Mouse (Mus musculus): ENCODE data around the gene Sgsm3. TPM values are rescaled to one million over a fixed set of nuclear protein-coding genes. Genes with fewer than 3 reads are reported as not detected.

Gene Sgsm3
- polyA plus RNA-seq, 1 experiment: 32.3 TPM

GRCm38 (mm10) chr15:81046061-81046460 is 68.5 kb downstream of the Sgsm3 start:
- H3K27me3 ChIP-seq (ENCODE audit: control insufficient read depth, insufficient read depth, insufficient read length): no peaks in the 10 kb centered on the region
- H3K36me3 ChIP-seq (ENCODE audit: control insufficient read depth, insufficient read depth): peaks cover 9% of the 10 kb centered on the region
- no peak overlapping the region for H3K4me3 ChIP-seq
- H3K4me2 ChIP-seq (ENCODE audit: low read depth): no peak overlapping the region
- no peak overlapping the region for H3ac ChIP-seq (ENCODE audit: control insufficient read depth, insufficient read length)
- peaks cover 12% of the 10 kb centered on the region for H3K79me2 ChIP-seq (ENCODE audit: control insufficient read depth, insufficient read depth)
- no peak for TF ChIP-seq POLR2AphosphoS2 (IDR thresholded peaks at IDR 0.05; ENCODE audit: insufficient read length, low read depth)
- TF ChIP-seq MAX (IDR thresholded peaks at IDR 0.05; ENCODE audit: low read depth): no peak
- no peak for TF ChIP-seq REST (IDR thresholded peaks at IDR 0.05; ENCODE audit: insufficient read depth, insufficient read length)
- TF ChIP-seq TCF12 (IDR thresholded peaks at IDR 0.05; ENCODE audit: insufficient read depth, poor library complexity, severe bottlenecking): no peak
- no peak for TF ChIP-seq USF1 (IDR thresholded peaks at IDR 0.05; ENCODE audit: low read depth)
- TF ChIP-seq CEBPB (IDR thresholded peaks at IDR 0.05; ENCODE audit: insufficient read depth, poor library complexity, severe bottlenecking): no peak
- TF ChIP-seq SRF (IDR thresholded peaks at IDR 0.05; ENCODE audit: control insufficient read depth, insufficient read length, low read depth): no peak
- no peak for TF ChIP-seq POLR2A (IDR thresholded peaks at IDR 0.05; ENCODE audit: insufficient read length, low read depth)

- no peak for TF ChIP-seq POLR2A (IDR thresholded peaks at IDR 0.05; ENCODE audit: insufficient read length, low read depth)
- no peak for TF ChIP-seq MYOD1 (IDR thresholded peaks at IDR 0.05; ENCODE audit: control insufficient read depth in 1 of 3, insufficient read length in 2 of 3, low read depth in 2 of 3)
- TF ChIP-seq REST (IDR thresholded peaks at IDR 0.05; ENCODE audit: insufficient read depth, insufficient read length): no peak
- no peak for TF ChIP-seq TCF12 (IDR thresholded peaks at IDR 0.05; ENCODE audit: insufficient read depth, poor library complexity, severe bottlenecking)
- TF ChIP-seq SRF (IDR thresholded peaks at IDR 0.05; ENCODE audit: control insufficient read depth, insufficient read length, low read depth): no peak
- TF ChIP-seq E2F4 (IDR thresholded peaks at IDR 0.05; ENCODE audit: insufficient read depth): no peak
- no peak for TF ChIP-seq TCF3 (IDR thresholded peaks at IDR 0.05; ENCODE audit: insufficient read length, low read depth)
- H3K79me2 ChIP-seq (ENCODE audit: control insufficient read depth, insufficient read depth): peaks cover 7% of the 10 kb centered on the region
Observed at GRCm38 (mm10) chr15:81047497-81047896, 69.9 kb downstream of the Sgsm3 start.

GRCm38 (mm10) chr15:81049401-81050053 is 72.0 kb downstream of the Sgsm3 start:
- H3K36me3 ChIP-seq (ENCODE audit: control insufficient read depth, insufficient read depth): peaks cover 4% of the 10 kb centered on the region
- peak overlapping the region; percentile 43 for H3K4me2 ChIP-seq (ENCODE audit: low read depth)
- no peaks in the 10 kb centered on the region for H3K27me3 ChIP-seq (ENCODE audit: control insufficient read depth, insufficient read depth, insufficient read length)
- no peak overlapping the region for H3ac ChIP-seq (ENCODE audit: control insufficient read depth, insufficient read length)
- peaks cover 16% of the 10 kb centered on the region for H3K79me2 ChIP-seq (ENCODE audit: control insufficient read depth, insufficient read depth)
- H3K4me3 ChIP-seq: no peak overlapping the region
- 0 out of 2 replicates have a peak, but pooled peaks have one; percentile 9 for TF ChIP-seq CEBPB (IDR thresholded peaks at IDR 0.05; ENCODE audit: insufficient read depth, poor library complexity, severe bottlenecking)
- peak in 2 of 3 experiments; percentile 32 to 50 for TF ChIP-seq MYOD1 (IDR thresholded peaks at IDR 0.05; ENCODE audit: control insufficient read depth in 1 of 3, insufficient read length in 2 of 3, low read depth in 2 of 3)
- TF ChIP-seq MAX (IDR thresholded peaks at IDR 0.05; ENCODE audit: low read depth): no peak

More at GRCm38 (mm10) chr15:81047497-81047896, 69.9 kb downstream of the Sgsm3 start:
- H3K4me2 ChIP-seq (ENCODE audit: low read depth): no peak overlapping the region
- H3K27me3 ChIP-seq (ENCODE audit: control insufficient read depth, insufficient read depth, insufficient read length): no peaks in the 10 kb centered on the region
- no peak overlapping the region for H3K4me3 ChIP-seq
- H3ac ChIP-seq (ENCODE audit: control insufficient read depth, insufficient read length): no peak overlapping the region
- H3K36me3 ChIP-seq (ENCODE audit: control insufficient read depth, insufficient read depth): peaks cover 9% of the 10 kb centered on the region

- no peaks in the 10 kb centered on the region for H3K27me3 ChIP-seq (ENCODE audit: control insufficient read depth, insufficient read depth, insufficient read length)
- no peaks in the 10 kb centered on the region for H3K36me3 ChIP-seq (ENCODE audit: control insufficient read depth, insufficient read depth)
- no peak for TF ChIP-seq TCF12 (IDR thresholded peaks at IDR 0.05; ENCODE audit: insufficient read depth, poor library complexity, severe bottlenecking)
- TF ChIP-seq TCF3 (IDR thresholded peaks at IDR 0.05; ENCODE audit: insufficient read length, low read depth): no peak
- no peak for TF ChIP-seq POLR2AphosphoS2 (IDR thresholded peaks at IDR 0.05; ENCODE audit: insufficient read length, low read depth)
- no peak for TF ChIP-seq MYOG (IDR thresholded peaks at IDR 0.05; ENCODE audit: control insufficient read depth in 1 of 3, insufficient read depth in 1 of 3, insufficient read length in 2 of 3, low read depth in 2 of 3)
- TF ChIP-seq REST (IDR thresholded peaks at IDR 0.05; ENCODE audit: insufficient read depth, insufficient read length): no peak
- no peak for TF ChIP-seq MYOD1 (IDR thresholded peaks at IDR 0.05; ENCODE audit: control insufficient read depth in 1 of 3, insufficient read length in 2 of 3, low read depth in 2 of 3)
- no peak overlapping the region for H3ac ChIP-seq (ENCODE audit: control insufficient read depth, insufficient read length)
- H3K79me2 ChIP-seq (ENCODE audit: control insufficient read depth, insufficient read depth): peaks cover 23% of the 10 kb centered on the region
- peak overlapping the region; percentile 43 for H3K4me2 ChIP-seq (ENCODE audit: low read depth)
- no peak overlapping the region for H3K4me3 ChIP-seq
Observed at GRCm38 (mm10) chr15:81050488-81050887, 72.9 kb downstream of the Sgsm3 start.

- Histone ChIP-seq H3K4me3 (no peak overlapping the region), H3K4me2 (ENCODE audit: low read depth) (no peak overlapping the region), H3K79me2 (ENCODE audit: control insufficient read depth, insufficient read depth) (peaks cover 33% of the 10 kb centered on the region), H3K36me3 (ENCODE audit: control insufficient read depth, insufficient read depth) (no peaks in the 10 kb centered on the region), H3ac (ENCODE audit: control insufficient read depth, insufficient read length) (no peak overlapping the region), H3K27me3 (ENCODE audit: control insufficient read depth, insufficient read depth, insufficient read length) (no peaks in the 10 kb centered on the region)
- TF ChIP-seq E2F4 (IDR thresholded peaks at IDR 0.05; ENCODE audit: insufficient read depth) (no peak), MYOG (IDR thresholded peaks at IDR 0.05; ENCODE audit: control insufficient read depth in 1 of 3, insufficient read depth in 1 of 3, insufficient read length in 2 of 3, low read depth in 2 of 3) (peak in 1 of 3 experiments; percentile 56), TCF12 (IDR thresholded peaks at IDR 0.05; ENCODE audit: insufficient read depth, poor library complexity, severe bottlenecking) (no peak), CEBPB (IDR thresholded peaks at IDR 0.05; ENCODE audit: insufficient read depth, poor library complexity, severe bottlenecking) (no peak), TCF3 (IDR thresholded peaks at IDR 0.05; ENCODE audit: insufficient read length, low read depth) (no peak), POLR2A (IDR thresholded peaks at IDR 0.05; ENCODE audit: insufficient read length, low read depth) (no peak), MAX (IDR thresholded peaks at IDR 0.05; ENCODE audit: low read depth) (no peak), MYOD1 (IDR thresholded peaks at IDR 0.05; ENCODE audit: control insufficient read depth in 1 of 3, insufficient read length in 2 of 3, low read depth in 2 of 3) (peak in 1 of 3 experiments; percentile 70), SRF (IDR thresholded peaks at IDR 0.05; ENCODE audit: control insufficient read depth, insufficient read length, low read depth) (no peak), POLR2AphosphoS2 (IDR thresholded peaks at IDR 0.05; ENCODE audit: insufficient read length, low read depth) (no peak), REST (IDR thresholded peaks at IDR 0.05; ENCODE audit: insufficient read depth, insufficient read length) (no peak), USF1 (IDR thresholded peaks at IDR 0.05; ENCODE audit: low read depth) (peak; percentile 3)
Observed at GRCm38 (mm10) chr15:81052491-81052890, 74.9 kb downstream of the Sgsm3 start.

All from myocyte (in vitro differentiated cells).